Mouse (Mus musculus): ENCODE results near the gene Pik3c2g.

Pik3c2g gene

GRCm38 (mm10) chr6:139735708-139736626 lies 148.9 kb downstream of the Pik3c2g start:
- no peak for DNase-seq (ENCODE audit: low spot score)

GRCm38 (mm10) chr6:139738350-139738749 lies 151.3 kb downstream of the Pik3c2g start:
- DNase-seq (ENCODE audit: low spot score): no peak

GRCm38 (mm10) chr6:139742693-139743432 lies 155.8 kb downstream of the Pik3c2g start:
- no peak for DNase-seq (ENCODE audit: low spot score)

- no peak for DNase-seq (ENCODE audit: low spot score)
Measured at GRCm38 (mm10) chr6:139746758-139747479, 159.9 kb downstream of the Pik3c2g start.

GRCm38 (mm10) chr6:139748091-139748771 lies 161.2 kb downstream of the Pik3c2g start:
- DNase-seq (ENCODE audit: low spot score): no peak

DNA sequence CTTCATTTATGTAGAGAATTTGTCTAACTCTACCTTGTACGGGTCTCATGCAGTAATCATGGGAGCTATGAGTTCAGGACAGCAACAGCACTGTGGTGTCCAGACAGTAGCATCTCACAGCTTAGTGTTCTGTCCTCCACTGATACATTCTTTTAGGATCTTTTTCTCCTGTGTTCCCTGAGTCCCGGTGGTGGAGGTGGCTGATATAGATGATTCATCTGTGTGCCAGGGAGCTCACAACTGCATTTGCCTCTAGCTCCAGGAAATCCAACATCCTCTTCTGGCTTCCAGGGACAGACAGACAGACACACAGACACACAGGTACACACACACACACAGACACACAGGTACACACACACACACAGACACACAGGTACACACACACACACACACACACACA lies 163.6 kb downstream of the Pik3c2g start:
- no peak for DNase-seq (ENCODE audit: low spot score)

DNA sequence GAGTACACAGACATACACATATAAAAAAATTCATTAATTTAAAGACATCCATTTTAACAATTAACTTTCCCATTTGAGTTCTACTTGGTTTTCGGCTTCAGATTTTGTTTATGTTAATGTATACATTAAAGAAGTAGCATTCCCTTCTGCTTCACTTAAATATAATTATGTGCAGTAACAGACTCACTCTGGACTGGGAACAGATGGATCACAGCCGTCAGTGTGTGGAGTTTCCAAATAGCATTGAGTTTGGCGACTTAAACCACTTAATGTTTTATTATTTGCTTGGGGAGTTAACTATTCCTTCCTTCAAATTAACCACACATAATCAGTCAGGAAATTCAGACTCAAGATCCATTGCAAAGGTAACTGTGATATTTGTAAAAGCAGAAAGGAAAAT lies 164.0 kb downstream of the Pik3c2g start:
- no peak for DNase-seq (ENCODE audit: low spot score)

- DNase-seq (ENCODE audit: low spot score): no peak
Measured at GRCm38 (mm10) chr6:139757876-139758275, 170.9 kb downstream of the Pik3c2g start.

GRCm38 (mm10) chr6:139760978-139761377 lies 174.0 kb downstream of the Pik3c2g start:
- DNase-seq (ENCODE audit: low spot score): no peak

GRCm38 (mm10) chr6:139764398-139764797 lies 177.4 kb downstream of the Pik3c2g start:
- DNase-seq (ENCODE audit: low spot score): no peak

DNA sequence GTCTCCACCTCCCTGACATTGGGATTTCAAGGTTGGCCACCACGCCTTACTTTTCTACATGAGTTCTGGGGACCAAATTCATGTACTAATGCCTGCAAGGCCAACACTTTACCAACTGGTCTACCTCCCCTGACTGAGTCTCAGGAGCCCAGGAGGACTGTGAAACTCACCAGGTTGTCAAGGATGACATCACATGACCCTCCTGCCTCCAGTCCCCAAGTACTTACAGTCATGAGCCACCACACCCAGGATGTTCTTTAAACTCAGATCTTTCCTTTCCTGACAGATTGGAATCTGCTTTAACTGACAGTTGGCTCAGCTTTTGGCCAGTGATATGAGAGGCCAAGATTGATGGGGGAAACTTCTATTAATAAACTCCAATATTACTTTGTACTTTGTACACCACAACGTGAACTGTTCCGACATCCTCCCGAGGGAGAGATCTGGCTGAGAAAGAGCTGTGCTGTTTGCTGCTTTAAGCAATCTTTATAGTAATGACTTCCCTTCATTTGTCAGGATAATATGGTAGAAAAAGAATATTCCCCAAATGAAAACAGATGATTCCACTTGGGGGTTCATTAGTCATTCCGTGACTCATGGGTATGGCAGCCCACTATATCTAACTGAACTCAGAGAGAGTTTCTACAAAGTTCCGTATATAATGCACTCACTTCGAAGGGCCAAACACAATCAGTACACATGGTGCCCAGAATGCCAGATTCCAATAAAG lies 182.9 kb downstream of the Pik3c2g start:
- DNase-seq (ENCODE audit: low spot score): no peak

DNA sequence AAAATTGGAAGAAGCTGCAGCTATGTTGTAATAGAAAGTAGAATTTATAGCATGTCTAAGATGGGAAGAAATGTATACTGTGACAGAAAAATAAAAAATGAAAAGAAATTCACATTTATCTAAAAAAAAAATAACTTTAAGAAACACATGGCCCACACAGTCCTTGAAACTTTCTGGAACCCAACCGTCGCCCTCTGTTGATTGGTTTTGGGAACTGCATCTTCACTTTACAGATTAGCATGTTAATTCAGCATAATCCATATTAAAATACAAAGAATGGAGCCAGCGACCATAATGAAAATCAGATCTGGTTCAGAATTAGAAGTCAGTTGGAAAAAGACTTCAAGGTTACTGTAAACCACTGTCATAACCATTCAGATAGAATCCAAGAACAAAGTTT lies 183.5 kb downstream of the Pik3c2g start:
- no peak for DNase-seq (ENCODE audit: low spot score)

- no peak for DNase-seq (ENCODE audit: low spot score)
Measured at GRCm38 (mm10) chr6:139777576-139778282, 190.7 kb downstream of the Pik3c2g start.

GRCm38 (mm10) chr6:139780028-139780427 lies 193.0 kb downstream of the Pik3c2g start:
- DNase-seq (ENCODE audit: low spot score): no peak

DNA sequence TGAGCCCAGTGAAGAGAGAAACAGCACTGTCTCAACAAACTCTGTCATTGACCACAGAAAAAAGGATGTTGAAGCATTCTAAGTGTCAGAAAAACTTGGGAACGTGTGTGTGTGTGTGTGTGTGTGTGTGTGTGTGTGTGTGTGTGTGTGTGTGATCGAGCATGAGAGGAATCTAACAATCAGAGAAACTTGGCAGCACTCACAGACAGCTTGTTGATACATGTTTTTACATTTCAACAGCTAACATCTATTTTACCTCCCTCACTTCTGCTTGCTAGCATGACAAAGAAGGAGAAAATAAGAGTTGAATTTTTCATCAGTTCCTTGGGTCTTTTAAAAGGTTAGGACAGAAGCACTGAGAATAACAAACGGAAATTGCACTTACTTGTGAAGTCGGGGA lies 202.5 kb downstream of the Pik3c2g start:
- no peak for DNase-seq (ENCODE audit: low spot score)

DNA sequence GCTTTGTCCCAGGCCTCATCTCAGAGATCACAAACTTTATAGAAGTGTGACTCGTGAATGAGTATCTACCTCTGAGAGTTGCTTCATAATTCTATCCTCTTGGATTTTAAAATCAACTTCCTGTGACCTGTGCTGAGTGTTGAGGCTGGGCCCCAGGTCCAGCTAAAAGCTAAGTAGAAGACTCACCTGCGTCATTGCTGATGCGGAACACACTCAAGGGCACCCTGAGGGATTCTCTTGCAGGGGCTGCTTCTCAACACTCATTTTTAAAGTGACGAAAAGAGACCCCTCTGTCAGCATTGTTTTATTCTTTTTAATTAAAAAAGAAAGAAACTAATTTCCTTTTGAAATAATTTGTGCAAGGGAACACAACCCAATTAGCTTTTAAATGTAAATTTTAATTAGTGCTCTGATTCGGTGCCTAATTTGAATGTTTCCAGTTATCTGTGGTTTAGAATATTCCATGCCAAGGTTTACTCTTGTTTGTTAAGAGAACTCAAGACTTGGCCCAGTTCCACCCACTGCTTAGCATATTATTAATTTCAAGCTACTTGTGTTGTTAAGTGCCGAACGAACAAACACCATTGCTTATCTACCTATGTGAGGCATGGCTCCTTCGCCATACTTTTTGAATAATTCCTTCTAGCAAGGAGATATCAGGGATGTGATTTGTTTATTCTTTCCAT lies 212.7 kb downstream of the Pik3c2g start:
- DNase-seq (ENCODE audit: low spot score): no peak

GRCm38 (mm10) chr6:139821916-139822315 lies 234.9 kb downstream of the Pik3c2g start:
- no peak for DNase-seq (ENCODE audit: low spot score)

- DNase-seq (ENCODE audit: low spot score): no peak
Measured at GRCm38 (mm10) chr6:139838239-139838638, 251.2 kb downstream of the Pik3c2g start.

GRCm38 (mm10) chr6:139838713-139839112 lies 251.7 kb downstream of the Pik3c2g start:
- no peak for DNase-seq (ENCODE audit: low spot score)

DNA sequence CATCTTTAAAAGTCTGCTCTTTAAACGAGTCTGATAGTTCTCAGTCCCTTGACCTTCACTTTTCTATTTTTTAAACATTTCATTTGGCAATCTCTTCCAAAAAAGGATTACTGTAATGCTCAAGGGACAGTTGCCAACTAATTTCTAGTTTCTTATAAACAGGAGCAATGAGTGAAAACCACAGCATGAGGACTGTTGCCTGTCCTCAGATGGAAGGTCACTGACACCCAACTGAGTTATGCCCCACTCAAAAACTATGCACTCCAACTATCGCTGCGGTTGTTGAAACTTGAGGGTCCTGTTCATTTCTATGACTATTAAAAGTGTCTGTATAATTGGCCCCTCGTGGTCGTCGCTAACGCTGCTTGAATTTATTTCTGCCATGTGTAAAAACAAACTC lies 252.9 kb downstream of the Pik3c2g start:
- no peak for DNase-seq (ENCODE audit: low spot score)

Data from c-Kit-positive CD71-positive TER-119-positive erythroid progenitor cells, embryonic 14.5 days (primary cell).